Mouse (Mus musculus): ENCODE measurements around the gene Mrc2. TPM values are rescaled to one million over a fixed set of nuclear protein-coding genes. Genes with fewer than 3 reads are reported as not detected.
A peak's percentile ranks its signal among the peaks of the same experiment; 100 is the strongest.

Mrc2 gene
- total RNA-seq, 4 experiments from 2014 or later: 15.4 to 31.1 (median 22.2) TPM

GRCm38 (mm10) chr11:105311291-105311975 lies 19.0 kb downstream of the Mrc2 start:
- DNase-seq: peak; percentile 33

GRCm38 (mm10) chr11:105312311-105312942 lies 20.0 kb downstream of the Mrc2 start:
- DNase-seq: no peak

DNA sequence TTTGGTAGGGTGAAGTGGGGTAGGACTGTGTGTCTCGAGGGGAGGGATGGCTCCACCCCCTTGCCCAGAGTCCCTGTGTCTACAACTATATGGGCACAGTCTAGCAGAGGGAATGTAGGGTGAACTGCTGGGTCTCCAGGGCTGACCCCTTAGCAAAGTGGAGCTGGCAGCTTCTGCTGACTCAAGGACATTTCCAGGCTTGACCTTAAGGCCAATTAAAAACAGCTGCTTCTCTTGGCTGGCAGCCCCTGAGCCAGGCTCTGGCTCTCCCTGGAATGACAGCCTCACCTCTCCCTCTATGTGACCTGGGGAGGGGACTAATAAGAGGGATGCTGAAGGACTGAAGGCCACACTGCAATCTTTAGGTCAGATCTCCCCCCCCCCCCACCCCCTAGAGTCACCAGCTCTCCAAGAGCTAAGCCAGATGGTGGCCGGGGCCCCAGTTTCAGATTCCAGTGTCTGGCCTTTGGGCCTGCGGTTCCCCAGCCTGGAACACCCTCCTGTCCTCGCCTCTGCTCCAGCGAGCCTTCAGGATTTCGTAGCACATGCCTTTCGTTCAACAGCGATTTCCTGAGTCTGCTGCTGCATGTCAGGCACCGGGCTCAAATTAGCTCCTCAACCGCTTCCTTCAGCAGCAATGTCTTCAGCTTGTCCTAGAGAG lies 20.7 kb downstream of the Mrc2 start:
- DNase-seq: no peak

GRCm38 (mm10) chr11:105313633-105314014 lies 21.2 kb downstream of the Mrc2 start:
- no peak for DNase-seq

GRCm38 (mm10) chr11:105315296-105315695 lies 22.9 kb downstream of the Mrc2 start:
- DNase-seq: no peak

GRCm38 (mm10) chr11:105316121-105316520 lies 23.7 kb downstream of the Mrc2 start:
- DNase-seq: no peak

DNA sequence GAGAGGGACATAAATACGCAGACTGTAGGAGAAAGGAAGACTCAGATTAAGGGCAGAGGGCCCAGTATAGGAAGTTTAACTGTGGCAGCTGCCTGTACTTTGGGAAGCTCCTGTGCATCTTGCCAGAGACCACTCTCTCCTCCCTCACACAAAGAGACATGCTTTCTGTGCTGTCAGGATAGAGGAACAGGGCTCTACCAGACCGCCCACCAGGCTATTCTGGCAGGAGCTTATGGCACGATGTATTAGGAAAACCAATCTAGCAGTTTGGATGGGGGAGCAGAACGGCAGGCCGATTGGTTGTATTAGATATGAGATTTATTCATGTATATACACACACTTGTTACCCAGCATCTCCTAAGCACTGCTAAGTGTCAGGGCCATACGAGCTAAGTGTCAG lies 25.3 kb downstream of the Mrc2 start:
- DNase-seq: no peak

DNA sequence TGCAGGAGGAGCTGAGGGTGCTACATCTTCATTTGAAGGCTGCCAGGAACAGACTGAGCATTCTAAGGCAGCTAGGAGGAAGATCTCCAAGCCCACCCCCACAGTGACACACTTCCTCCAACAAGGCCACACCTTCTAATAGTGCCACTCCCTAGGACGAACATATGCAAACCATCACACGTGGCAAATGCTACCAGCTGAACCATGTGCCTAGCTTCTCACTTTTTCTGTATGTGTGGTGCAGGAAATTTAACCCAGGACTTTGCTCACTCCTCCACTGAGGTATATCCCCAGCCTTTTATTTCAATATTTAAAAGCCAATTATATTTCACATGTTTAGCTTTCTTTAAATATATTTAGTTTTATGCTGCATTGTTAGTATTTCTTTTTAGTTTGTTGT lies 28.6 kb downstream of the Mrc2 start:
- DNase-seq: no peak

- no peak for DNase-seq
Measured at GRCm38 (mm10) chr11:105323530-105323929, 31.1 kb downstream of the Mrc2 start.

DNA sequence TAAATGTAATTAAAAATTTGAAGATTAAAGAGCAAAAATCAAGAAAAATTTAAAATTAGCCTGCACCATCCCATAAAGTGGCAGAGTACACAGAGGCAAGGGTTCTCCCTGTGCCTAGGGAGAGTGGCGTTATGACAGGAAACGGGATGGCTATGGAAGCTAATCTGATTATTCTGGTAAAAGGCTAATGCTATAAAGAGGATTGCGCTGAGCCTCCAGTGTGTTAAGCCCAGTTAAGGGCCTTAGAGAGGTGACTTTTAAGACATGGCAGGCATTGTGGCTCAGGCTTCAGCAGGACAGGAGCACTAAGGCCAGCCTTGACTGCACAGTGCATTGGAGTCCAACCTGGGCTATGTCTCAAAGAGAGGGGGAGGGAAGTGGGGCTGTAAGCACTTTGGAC lies 34.7 kb downstream of the Mrc2 start:
- no peak for DNase-seq

GRCm38 (mm10) chr11:105329962-105330361 lies 37.5 kb downstream of the Mrc2 start:
- no peak for DNase-seq

GRCm38 (mm10) chr11:105331129-105331528 lies 38.7 kb downstream of the Mrc2 start:
- DNase-seq: no peak

DNA sequence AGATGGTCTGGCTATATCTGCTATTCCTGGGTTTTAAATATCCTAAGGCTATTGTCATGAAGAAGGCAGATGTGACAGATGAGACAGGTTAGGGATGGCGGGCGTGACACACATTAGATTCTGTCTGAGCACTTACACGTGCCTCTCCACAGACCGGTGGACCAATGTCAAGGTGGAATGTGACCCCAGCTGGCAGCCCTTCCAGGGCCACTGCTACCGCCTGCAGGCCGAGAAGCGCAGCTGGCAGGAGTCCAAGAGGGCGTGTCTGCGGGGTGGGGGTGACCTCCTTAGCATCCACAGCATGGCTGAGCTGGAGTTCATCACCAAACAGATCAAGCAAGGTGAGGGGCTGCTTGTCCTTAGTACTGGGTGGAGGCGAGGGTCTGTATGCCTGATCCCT lies 39.3 kb downstream of the Mrc2 start:
- DNase-seq: peak; percentile 36

GRCm38 (mm10) chr11:105332468-105332867 lies 40.0 kb downstream of the Mrc2 start:
- peak; percentile 24 for DNase-seq

DNA sequence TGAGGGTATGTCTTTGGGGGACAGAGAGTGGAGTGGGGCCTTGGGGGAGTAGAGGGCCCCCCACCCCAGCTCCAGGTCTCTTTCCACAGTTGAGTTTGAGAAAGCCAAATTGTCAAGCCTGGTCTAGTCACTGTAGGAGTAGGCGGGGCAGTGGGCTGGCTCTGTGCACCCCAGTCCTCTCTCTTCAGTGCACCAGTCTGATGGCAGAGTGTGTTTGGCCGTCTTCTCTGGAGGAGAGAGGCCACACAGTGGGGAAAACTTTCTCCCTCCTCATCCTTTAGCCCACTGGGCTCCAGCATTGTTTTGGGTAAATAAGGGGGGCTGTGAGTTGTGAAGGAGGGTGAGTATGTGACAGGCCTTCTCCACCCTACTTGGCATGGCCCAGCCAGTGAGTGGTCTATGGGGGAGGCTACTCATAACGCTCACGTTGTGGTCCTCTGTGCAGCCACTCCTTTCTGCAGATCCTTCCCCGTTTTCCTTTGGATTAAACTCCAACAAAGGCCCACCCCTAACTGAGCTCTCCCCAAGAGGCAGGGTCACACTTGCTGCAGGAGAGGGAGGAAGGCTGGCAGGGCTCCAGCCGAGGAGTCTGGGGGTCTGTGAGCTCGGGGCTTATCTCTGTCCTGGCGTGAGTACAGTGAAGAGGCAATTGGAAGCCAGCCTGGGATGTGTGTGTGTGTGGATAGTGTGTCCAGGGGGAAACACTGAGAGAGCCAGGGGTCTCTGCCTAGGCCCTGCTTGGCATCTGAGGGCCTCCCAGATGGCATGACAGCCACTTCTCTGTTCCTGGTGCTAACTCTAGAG lies 41.6 kb downstream of the Mrc2 start:
- DNase-seq: no peak

GRCm38 (mm10) chr11:105338596-105339390 lies 46.4 kb downstream of the Mrc2 start:
- DNase-seq: no peak

- no peak for DNase-seq
Measured at GRCm38 (mm10) chr11:105345284-105345683, 52.8 kb downstream of the Mrc2 start.

- DNase-seq: peak; percentile 59
Measured at GRCm38 (mm10) chr11:105347162-105348161, 55.0 kb downstream of the Mrc2 start.

DNA sequence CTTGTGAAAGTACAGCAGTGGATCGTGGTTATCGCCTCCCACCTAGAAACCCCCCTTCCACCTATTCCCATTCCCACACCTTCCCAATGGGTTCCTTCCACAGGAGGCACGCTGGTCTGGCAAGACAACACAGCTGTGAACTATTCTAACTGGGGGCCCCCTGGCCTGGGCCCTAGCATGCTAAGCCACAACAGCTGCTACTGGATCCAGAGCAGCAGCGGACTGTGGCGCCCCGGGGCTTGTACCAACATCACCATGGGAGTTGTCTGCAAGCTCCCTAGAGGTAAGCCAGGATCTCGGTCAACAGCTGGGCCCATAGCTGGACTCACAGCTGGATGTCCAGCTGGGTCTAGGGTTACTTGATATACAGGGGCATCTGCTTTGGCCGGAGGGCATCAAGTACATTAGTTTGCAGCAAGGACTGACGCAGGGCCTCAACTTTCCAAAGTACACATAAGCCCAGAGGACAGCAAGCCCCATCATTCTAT lies 56.1 kb downstream of the Mrc2 start:
- no peak for DNase-seq

DNA sequence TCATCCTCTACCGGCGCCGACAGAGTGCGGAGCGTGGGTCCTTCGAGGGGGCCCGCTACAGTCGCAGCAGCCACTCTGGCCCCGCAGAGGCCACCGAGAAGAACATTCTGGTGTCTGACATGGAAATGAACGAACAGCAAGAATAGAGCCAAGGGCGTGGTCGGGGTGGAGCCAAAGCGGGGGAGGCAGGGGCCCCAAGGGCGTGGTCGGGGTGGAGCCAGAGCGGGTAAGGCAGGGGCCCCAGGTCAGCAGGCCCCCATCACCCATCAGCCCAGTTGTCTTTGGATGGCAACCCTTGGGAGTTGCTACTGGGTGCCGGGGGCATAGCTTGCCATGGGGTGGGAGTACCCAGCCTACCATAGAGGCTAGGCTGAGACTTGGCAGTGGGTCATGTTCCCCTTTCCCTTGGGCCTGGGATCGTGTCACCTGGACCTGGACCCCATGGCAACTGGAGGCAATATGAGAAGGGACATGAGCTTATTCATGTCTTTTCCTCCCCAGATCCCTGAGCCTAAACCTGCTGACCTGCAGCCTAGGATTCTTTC lies 57.4 kb downstream of the Mrc2 start:
- DNase-seq: no peak
